Mouse (Mus musculus): Measurements from ENCODE around the gene Dpep3. TPM values are rescaled to one million over a fixed set of nuclear protein-coding genes. Genes with fewer than 3 reads are reported as not detected.
"Not testable (repeated sequence)": the region's sequence is repeated elsewhere in the genome, so short reads cannot be mapped to it uniquely, and the experiment has no call there.

Dpep3 gene
- not detected in 2 replicates for polyA plus RNA-seq (2014; fragmentation: Nextera tagmentation; extraction: Ambion mirVana)

DNA sequence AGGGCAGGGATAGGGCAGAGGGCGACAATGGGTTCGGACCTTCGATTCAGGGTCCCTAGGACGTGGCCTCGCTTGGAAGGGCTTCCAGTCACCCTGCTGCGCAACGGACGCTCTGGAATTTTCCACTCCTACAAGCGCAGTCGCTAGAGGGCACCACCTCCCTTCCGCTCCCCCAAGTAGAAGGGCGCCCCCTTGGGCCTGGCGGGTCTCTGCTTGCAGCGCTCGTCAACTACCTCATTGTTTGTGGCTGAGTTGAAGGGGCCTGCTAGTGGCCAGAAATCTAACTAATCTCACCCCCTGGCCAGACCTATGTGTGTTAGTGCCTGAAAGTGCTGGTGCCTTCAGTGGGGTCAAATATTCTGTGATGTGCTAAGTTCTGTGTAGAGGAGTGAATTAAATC lies at the start of gene Dpep3:
TSS of gene Dpep3 (minus strand) at position 105 of the 400 bp plus-strand sequence.
- Histone ChIP-seq H3K4me3 (ENCODE audit: low read depth, low read length) (no peak within 1 kb of the TSS), H3K4me1 (ENCODE audit: control insufficient read depth, insufficient read depth, low read length) (no peaks in the 10 kb centered on the region), H3K4me2 (ENCODE audit: low read depth) (no peak within 1 kb of the TSS), H3K9ac (ENCODE audit: low read length) (no peak within 1 kb of the TSS), H3K36me3 (ENCODE audit: control insufficient read depth, insufficient read depth, low read length) (no peaks in the 10 kb centered on the region), H3K9me3 (ENCODE audit: control insufficient read depth, low read length) (no peaks in the 10 kb centered on the region), H3K27me3 (ENCODE audit: control insufficient read depth, insufficient read depth, low read length) (no peaks in the 10 kb centered on the region), H3K27ac (ENCODE audit: low read depth, low read length) (no peak within 1 kb of the TSS)
- no peak for ATAC-seq (ENCODE audit: insufficient read depth, low FRiP score, low TSS enrichment)
- 91% methylated on average over 15 of the region's 15 CpGs for WGBS
- no peak for DNase-seq (ENCODE audit: low spot score)

- H3K27ac ChIP-seq (ENCODE audit: low read depth, low read length): no peak overlapping the region
- no peaks in the 10 kb centered on the region for H3K9me3 ChIP-seq (ENCODE audit: control insufficient read depth, low read length)
- H3K36me3 ChIP-seq (ENCODE audit: control insufficient read depth, insufficient read depth, low read length): no peaks in the 10 kb centered on the region
- H3K9ac ChIP-seq (ENCODE audit: low read length): no peak overlapping the region
- no peaks in the 10 kb centered on the region for H3K27me3 ChIP-seq (ENCODE audit: control insufficient read depth, insufficient read depth, low read length)
- H3K4me1 ChIP-seq (ENCODE audit: control insufficient read depth, insufficient read depth, low read length): no peaks in the 10 kb centered on the region
- H3K4me3 ChIP-seq (ENCODE audit: low read depth, low read length): no peak overlapping the region
- no peak overlapping the region for H3K4me2 ChIP-seq (ENCODE audit: low read depth)
- ATAC-seq (ENCODE audit: insufficient read depth, low FRiP score, low TSS enrichment) (no peak), DNase-seq (ENCODE audit: low spot score) (peak; percentile 75)
These were observed 43.3 kb upstream of the Dpep3 start for GRCm38 (mm10) chr8:106022483-106022882.

DNA sequence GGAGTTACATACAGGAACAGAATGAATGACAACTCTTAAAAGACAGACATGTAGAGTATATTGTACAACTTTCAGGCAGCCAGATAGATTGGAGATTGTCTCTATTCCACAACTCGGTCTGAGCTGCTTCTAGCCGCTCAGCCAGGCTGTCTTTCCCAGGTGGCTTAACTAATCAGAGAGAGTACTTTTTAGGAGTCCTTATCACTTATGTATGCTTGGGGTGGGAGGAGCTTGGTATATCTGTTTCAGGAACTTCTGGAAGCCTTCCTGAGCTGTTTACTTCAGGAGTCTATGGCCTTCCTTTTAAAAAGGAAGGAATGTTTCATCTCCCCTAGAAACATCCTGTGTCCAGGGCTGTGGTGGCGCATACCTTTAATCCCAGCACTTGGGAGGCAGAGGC lies 38.8 kb upstream of the Dpep3 start:
- no peaks in the 10 kb centered on the region for H3K9me3 ChIP-seq (ENCODE audit: control insufficient read depth, low read length)
- DNase-seq (ENCODE audit: low spot score) (no peak), ATAC-seq (ENCODE audit: insufficient read depth, low FRiP score, low TSS enrichment) (no peak)
- H3K4me1 ChIP-seq (ENCODE audit: control insufficient read depth, insufficient read depth, low read length): no peaks in the 10 kb centered on the region
- H3K36me3 ChIP-seq (ENCODE audit: control insufficient read depth, insufficient read depth, low read length): no peaks in the 10 kb centered on the region
- no peak overlapping the region for H3K27ac ChIP-seq (ENCODE audit: low read depth, low read length)
- WGBS: 91% methylated on average over 3 of the region's 3 CpGs
- no peak overlapping the region for H3K4me3 ChIP-seq (ENCODE audit: low read depth, low read length)
- H3K4me2 ChIP-seq (ENCODE audit: low read depth): no peak overlapping the region
- no peak overlapping the region for H3K9ac ChIP-seq (ENCODE audit: low read length)
- no peaks in the 10 kb centered on the region for H3K27me3 ChIP-seq (ENCODE audit: control insufficient read depth, insufficient read depth, low read length)

DNA sequence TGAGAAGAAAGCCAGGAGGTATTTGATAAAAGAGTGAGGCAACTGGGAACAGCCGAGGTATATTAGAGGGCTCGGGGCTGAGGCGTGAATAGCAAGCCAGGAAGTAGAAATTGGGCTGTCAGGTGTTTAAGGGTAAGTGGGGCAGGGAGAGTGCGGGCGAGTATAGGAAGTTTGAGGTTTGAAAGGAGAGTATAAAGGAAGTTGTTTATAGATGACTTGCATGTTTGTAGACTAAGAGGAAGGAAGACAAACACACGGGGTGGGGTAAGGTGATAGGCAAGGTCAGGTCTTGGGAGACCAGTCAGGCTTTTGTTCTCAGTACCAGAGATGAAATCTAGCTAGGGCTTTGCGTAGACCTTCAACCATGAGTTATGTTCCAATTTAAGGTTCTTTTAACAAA lies 37.9 kb upstream of the Dpep3 start:
- ATAC-seq (ENCODE audit: insufficient read depth, low FRiP score, low TSS enrichment) (no peak), DNase-seq (ENCODE audit: low spot score) (no peak)
- Histone ChIP-seq H3K36me3 (ENCODE audit: control insufficient read depth, insufficient read depth, low read length) (no peaks in the 10 kb centered on the region), H3K27ac (ENCODE audit: low read depth, low read length) (no peak overlapping the region), H3K4me1 (ENCODE audit: control insufficient read depth, insufficient read depth, low read length) (no peaks in the 10 kb centered on the region), H3K9me3 (ENCODE audit: control insufficient read depth, low read length) (no peaks in the 10 kb centered on the region), H3K4me3 (ENCODE audit: low read depth, low read length) (no peak overlapping the region), H3K9ac (ENCODE audit: low read length) (no peak overlapping the region), H3K4me2 (ENCODE audit: low read depth) (no peak overlapping the region), H3K27me3 (ENCODE audit: control insufficient read depth, insufficient read depth, low read length) (no peaks in the 10 kb centered on the region)
- WGBS: 94% methylated on average over 7 of the region's 7 CpGs

GRCm38 (mm10) chr8:106016284-106016683 lies 37.1 kb upstream of the Dpep3 start:
- ATAC-seq (ENCODE audit: insufficient read depth, low FRiP score, low TSS enrichment) (no peak), DNase-seq (ENCODE audit: low spot score) (no peak)
- H3K9ac ChIP-seq (ENCODE audit: low read length): no peak overlapping the region
- H3K4me2 ChIP-seq (ENCODE audit: low read depth): no peak overlapping the region
- H3K27ac ChIP-seq (ENCODE audit: low read depth, low read length): no peak overlapping the region
- H3K9me3 ChIP-seq (ENCODE audit: control insufficient read depth, low read length): no peaks in the 10 kb centered on the region
- no peaks in the 10 kb centered on the region for H3K4me1 ChIP-seq (ENCODE audit: control insufficient read depth, insufficient read depth, low read length)
- WGBS: 93% methylated on average over 6 of the region's 6 CpGs
- no peaks in the 10 kb centered on the region for H3K27me3 ChIP-seq (ENCODE audit: control insufficient read depth, insufficient read depth, low read length)
- no peak overlapping the region for H3K4me3 ChIP-seq (ENCODE audit: low read depth, low read length)
- no peaks in the 10 kb centered on the region for H3K36me3 ChIP-seq (ENCODE audit: control insufficient read depth, insufficient read depth, low read length)

- not testable (repeated sequence) for H3K9ac ChIP-seq (ENCODE audit: low read length); ATAC-seq (ENCODE audit: insufficient read depth, low FRiP score, low TSS enrichment)
- 86% methylated on average over 8 of the region's 8 CpGs for WGBS
These were observed 33.0 kb upstream of the Dpep3 start for GRCm38 (mm10) chr8:106012203-106012602.

GRCm38 (mm10) chr8:106011643-106011986 lies 32.4 kb upstream of the Dpep3 start, which contains the start of gene Ddx28:
TSS of gene Ddx28 (minus strand) at chr8:106011882.
- Histone ChIP-seq H3K27ac (ENCODE audit: low read depth, low read length) (0 out of 2 replicates have a peak within 1 kb of the TSS, but pooled peaks have one; percentile 34), H3K4me1 (ENCODE audit: control insufficient read depth, insufficient read depth, low read length) (peaks cover 6% of the 10 kb centered on the region; the same call in 1 of the 2 replicates), H3K36me3 (ENCODE audit: control insufficient read depth, insufficient read depth, low read length) (no peaks in the 10 kb centered on the region), H3K4me2 (ENCODE audit: low read depth) (peak within 1 kb of the TSS; percentile 99), H3K9me3 (ENCODE audit: control insufficient read depth, low read length) (no peaks in the 10 kb centered on the region), H3K27me3 (ENCODE audit: control insufficient read depth, insufficient read depth, low read length) (no peaks in the 10 kb centered on the region), H3K9ac (ENCODE audit: low read length) (peak within 1 kb of the TSS; percentile 90), H3K4me3 (ENCODE audit: low read depth, low read length) (peak within 1 kb of the TSS; percentile 92)
- DNase-seq (ENCODE audit: low spot score) (no peak), ATAC-seq (ENCODE audit: insufficient read depth, low FRiP score, low TSS enrichment) (no peak)
- 1% methylated on average over 6 of the region's 6 CpGs for WGBS

More at GRCm38 (mm10) chr8:106012203-106012602, 33.0 kb upstream of the Dpep3 start:
- not testable (repeated sequence) for H3K4me3 ChIP-seq (ENCODE audit: low read depth, low read length); H3K9me3 ChIP-seq (ENCODE audit: control insufficient read depth, low read length); H3K27ac ChIP-seq (ENCODE audit: low read depth, low read length); H3K36me3 ChIP-seq (ENCODE audit: control insufficient read depth, insufficient read depth, low read length); DNase-seq (ENCODE audit: low spot score); H3K27me3 ChIP-seq (ENCODE audit: control insufficient read depth, insufficient read depth, low read length); H3K4me1 ChIP-seq (ENCODE audit: control insufficient read depth, insufficient read depth, low read length)
- peak overlapping the region; percentile 99 for H3K4me2 ChIP-seq (ENCODE audit: low read depth)

DNA sequence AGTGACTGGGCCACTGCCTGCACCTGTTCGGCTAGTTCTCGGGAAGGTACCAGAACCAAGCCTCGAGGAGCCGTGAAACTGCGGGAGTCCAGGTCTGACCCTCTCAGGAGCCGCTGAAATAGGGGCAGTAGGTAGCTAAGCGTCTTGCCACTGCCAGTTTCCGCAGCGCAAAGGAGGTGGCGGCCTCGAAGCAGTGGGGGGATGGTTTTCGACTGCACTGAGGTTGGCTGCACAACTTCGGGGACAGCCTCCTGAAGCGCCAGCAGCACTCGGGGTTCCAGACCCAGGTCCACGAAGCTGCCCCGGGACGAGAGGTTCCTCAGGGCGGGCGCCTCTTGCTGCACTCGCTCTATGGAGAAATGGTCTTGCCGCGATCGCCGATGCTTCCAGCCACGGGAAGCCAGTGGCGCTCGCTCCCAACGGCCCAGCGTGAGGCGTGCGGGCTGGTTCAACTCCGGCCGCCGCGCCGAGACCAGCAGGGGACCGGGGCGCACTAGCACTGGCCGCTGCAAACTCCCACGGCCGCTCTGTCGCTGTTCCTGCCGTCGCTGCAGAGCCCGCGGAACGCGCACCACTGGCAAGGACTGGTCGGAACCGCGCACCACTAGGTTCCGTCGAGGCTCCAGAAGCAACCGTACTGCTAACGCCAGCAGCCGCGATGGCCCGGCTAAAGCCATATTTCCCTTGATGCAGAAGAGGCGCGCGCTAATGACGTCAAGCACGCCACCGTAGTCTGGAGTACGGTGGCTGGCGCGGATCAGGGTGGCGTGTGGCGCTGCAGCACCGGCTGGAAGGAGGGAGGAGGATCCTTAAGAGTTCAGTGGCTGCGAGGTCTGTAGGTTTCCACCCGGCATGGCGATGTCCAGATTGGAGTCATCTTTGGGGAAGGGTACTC lies 31.8 kb upstream of the Dpep3 start:
- H3K36me3 ChIP-seq (ENCODE audit: control insufficient read depth, insufficient read depth, low read length): no peaks in the 10 kb centered on the region
- no peaks in the 10 kb centered on the region for H3K27me3 ChIP-seq (ENCODE audit: control insufficient read depth, insufficient read depth, low read length)
- peak overlapping the region; percentile 90 for H3K9ac ChIP-seq (ENCODE audit: low read length)
- H3K4me3 ChIP-seq (ENCODE audit: low read depth, low read length): peak overlapping the region; percentile 92
- peak; percentile 95 for DNase-seq (ENCODE audit: low spot score)
- peaks cover 6% of the 10 kb centered on the region; the same call in 1 of the 2 replicates for H3K4me1 ChIP-seq (ENCODE audit: control insufficient read depth, insufficient read depth, low read length)
- 2% methylated on average over 74 of the region's 74 CpGs for WGBS
- peak; percentile 97 for ATAC-seq (ENCODE audit: insufficient read depth, low FRiP score, low TSS enrichment)
- peak overlapping the region; percentile 99 for H3K4me2 ChIP-seq (ENCODE audit: low read depth)
- 0 out of 2 replicates have a peak overlapping the region, but pooled peaks have one; percentile 34 for H3K27ac ChIP-seq (ENCODE audit: low read depth, low read length)
- no peaks in the 10 kb centered on the region for H3K9me3 ChIP-seq (ENCODE audit: control insufficient read depth, low read length)

DNA sequence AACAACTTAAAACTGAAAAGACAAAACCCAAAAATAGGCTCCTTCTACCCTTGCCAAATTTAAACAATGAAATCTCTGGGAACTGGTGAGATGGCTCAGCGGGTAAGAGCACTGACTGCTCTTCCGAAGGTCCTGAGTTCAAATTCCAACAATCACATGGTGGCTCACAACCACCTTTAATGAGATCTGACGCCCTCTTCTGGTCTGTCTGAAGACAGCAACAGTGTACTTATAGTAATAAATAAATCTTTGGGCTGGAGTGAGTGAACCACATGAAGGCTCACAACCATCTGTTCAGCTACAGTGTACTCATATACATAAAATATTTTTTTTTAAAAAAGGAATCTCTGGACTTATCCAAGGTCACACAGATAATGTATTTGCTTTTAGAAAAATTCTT lies 28.7 kb upstream of the Dpep3 start:
- not testable (repeated sequence) for H3K27me3 ChIP-seq (ENCODE audit: control insufficient read depth, insufficient read depth, low read length); DNase-seq (ENCODE audit: low spot score); H3K4me2 ChIP-seq (ENCODE audit: low read depth); ATAC-seq (ENCODE audit: insufficient read depth, low FRiP score, low TSS enrichment); H3K9me3 ChIP-seq (ENCODE audit: control insufficient read depth, low read length); H3K36me3 ChIP-seq (ENCODE audit: control insufficient read depth, insufficient read depth, low read length); H3K27ac ChIP-seq (ENCODE audit: low read depth, low read length); H3K4me3 ChIP-seq (ENCODE audit: low read depth, low read length); H3K9ac ChIP-seq (ENCODE audit: low read length); H3K4me1 ChIP-seq (ENCODE audit: control insufficient read depth, insufficient read depth, low read length)
- WGBS: 58% methylated on average over 3 of the region's 3 CpGs

All from neural tube, embryonic 11.5 days (tissue).